Mouse (Mus musculus) granulocyte monocyte progenitor cell, adult 5-6 weeks (primary cell): ENCODE measurements around the gene Slc35b3. TPM values are rescaled to one million over a fixed set of nuclear protein-coding genes. Genes with fewer than 3 reads are reported as not detected.

ENCODE experiments used
- ATAC-seq: replicated peaks from 2 replicates; pipeline ENCODE4 v1.8.0; 2016; ENCODE audit warnings: mild to moderate bottlenecking, moderate TSS enrichment, inconsistent platforms; ENCODE audit not compliant: poor library complexity, severe bottlenecking
- total RNA-seq, 2 experiments: library from RNA; stranded (forward) in 1 of 2; stranded (reverse) in 1 of 2; fragments of 200-712, 200-1000 nt in 1 of 2; fragments of >200 nt in 1 of 2; fragmentation: Nextera tagmentation in 1 of 2; gene quantifications; 2 replicates each; pipeline ENCODE4 v1.2.3; 2014 to 2017

Slc35b3 gene
- 29.2 and 39.6 TPM in 2 replicates for total RNA-seq (2014; fragmentation: Nextera tagmentation)
- 12.9 and 16.3 TPM in 2 replicates for total RNA-seq (2017)

GRCm38 (mm10) chr13:38960063-38961050, at the start of gene Slc35b3:
Gene Slc35b3, minus strand, starts transcription at chr13:38960875.
- peak; percentile 93 for ATAC-seq

- ATAC-seq, result no peak
Observed at GRCm38 (mm10) chr13:39010280-39010679, 49.6 kb upstream of the Slc35b3 start.

- ATAC-seq, result peak; percentile 89
Observed at GRCm38 (mm10) chr13:39003101-39003762, 42.6 kb upstream of the Slc35b3 start.

GRCm38 (mm10) chr13:39002424-39002823, 41.7 kb upstream of the Slc35b3 start:
- ATAC-seq, result no peak

- no peak for ATAC-seq
Observed at GRCm38 (mm10) chr13:39001434-39001833, 40.8 kb upstream of the Slc35b3 start.

GRCm38 (mm10) chr13:38998958-38999357, 38.3 kb upstream of the Slc35b3 start:
- no peak for ATAC-seq

GRCm38 (mm10) chr13:38992529-38992928, 31.9 kb upstream of the Slc35b3 start:
- 0 out of 2 replicates have a peak, but pooled peaks have one; percentile 14 for ATAC-seq

GRCm38 (mm10) chr13:38983751-38984150, 23.1 kb upstream of the Slc35b3 start:
- no peak for ATAC-seq

- no peak for ATAC-seq
Observed at GRCm38 (mm10) chr13:38980900-38981299, 20.2 kb upstream of the Slc35b3 start.

GRCm38 (mm10) chr13:38976978-38977377, 16.3 kb upstream of the Slc35b3 start:
- no peak for ATAC-seq

- no peak for ATAC-seq
Observed at GRCm38 (mm10) chr13:38975853-38976252, 15.2 kb upstream of the Slc35b3 start.

- no peak for ATAC-seq
Observed at GRCm38 (mm10) chr13:38972602-38973001, 11.9 kb upstream of the Slc35b3 start.

GRCm38 (mm10) chr13:38971047-38971446, 10.4 kb upstream of the Slc35b3 start:
- ATAC-seq, result no peak

GRCm38 (mm10) chr13:38967518-38967917, 6.8 kb upstream of the Slc35b3 start:
- no peak for ATAC-seq

GRCm38 (mm10) chr13:38966922-38967448, 6.3 kb upstream of the Slc35b3 start:
- 0 out of 2 replicates have a peak, but pooled peaks have one; percentile 7 for ATAC-seq

- no peak for ATAC-seq
Observed at GRCm38 (mm10) chr13:38962771-38963170, 2.1 kb upstream of the Slc35b3 start.

- no peak for ATAC-seq
Observed at GRCm38 (mm10) chr13:38958037-38958436, 2.6 kb downstream of the Slc35b3 start.

GRCm38 (mm10) chr13:38946296-38947012, 14.2 kb downstream of the Slc35b3 start:
- ATAC-seq, result no peak

GRCm38 (mm10) chr13:38945767-38946166, 14.9 kb downstream of the Slc35b3 start:
- ATAC-seq, result no peak

GRCm38 (mm10) chr13:38944951-38945350, 15.7 kb downstream of the Slc35b3 start:
- ATAC-seq, result no peak
